Mouse (Mus musculus) thymus, adult 2 months (tissue): Measurements from ENCODE around the gene Zbed6. TPM values are rescaled to one million over a fixed set of nuclear protein-coding genes. Genes with fewer than 3 reads are reported as not detected.

ENCODE experiments used
- DNase-seq: peaks from one replicate; pipeline ENCODE4 v3.0.0; 2021
- H3K27ac ChIP-seq: fragments of 200-500 bp; 2 replicates; pipeline ENCODE4 v1.5.1; 2012; ENCODE audit warnings: low read length, control low read depth; ENCODE audit not compliant: control insufficient read depth, insufficient read depth
- H3K27me3 ChIP-seq: fragments of 200-500 bp; 2 replicates; pipeline ENCODE4 v1.6.1; 2012; ENCODE audit warnings: mild to moderate bottlenecking, low read length, moderate library complexity, mixed read lengths; ENCODE audit not compliant: control insufficient read depth, insufficient read depth
- H3K36me3 ChIP-seq: fragments of 200-500 bp; 2 replicates; pipeline ENCODE4 v1.6.1; 2012; ENCODE audit warnings: mild to moderate bottlenecking, low read length, moderate library complexity; ENCODE audit not compliant: control insufficient read depth, insufficient read depth
- H3K4me1 ChIP-seq: fragments of 200-500 bp; replicated peaks from 2 replicates; pipeline ENCODE4 v1.6.1; 2012; ENCODE audit warnings: low read length; ENCODE audit not compliant: control insufficient read depth, insufficient read depth
- H3K4me3 ChIP-seq: fragments of 200-500 bp; 2 replicates; pipeline ENCODE4 v1.5.1; 2012; ENCODE audit warnings: mild to moderate bottlenecking, low read length, control low read depth, moderate library complexity; ENCODE audit not compliant: control insufficient read depth, insufficient read depth
- CTCF ChIP-seq: fragments of 200-500 bp; IDR thresholded peaks from 2 replicates; pipeline ENCODE4 v1.5.1; 2012; ENCODE audit warnings: mild to moderate bottlenecking, control low read depth, low read length, moderate library complexity, borderline replicate concordance; ENCODE audit not compliant: control insufficient read depth, poor library complexity, insufficient read depth; ENCODE audit errors: extremely low read depth
- POLR2A ChIP-seq: fragments of 200-500 bp; IDR thresholded peaks from 2 replicates; pipeline ENCODE4 v1.6.1; 2012; ENCODE audit warnings: mild to moderate bottlenecking, low read length, control low read depth, moderate library complexity; ENCODE audit not compliant: control insufficient read depth, poor library complexity, insufficient read depth; ENCODE audit errors: extremely low read depth
- WGBS: fragments of 180-500 bp; shearing (Covaris S2); methylation state at CpG from one replicate; pipeline ENCODE4 v1.1.7; 2018; 5-methylcytosine and 5-hydroxymethylcytosine counted together
- polyA plus RNA-seq: library from polyadenylated mRNA; depleted of rRNA; stranded (reverse); fragments of >200 nt; gene quantifications from 2 replicates; pipeline ENCODE4 v1.2.3, GENCODE M21; 2012

Zbed6 gene
- polyA plus RNA-seq, 1 experiment = 5.3 TPM

DNA sequence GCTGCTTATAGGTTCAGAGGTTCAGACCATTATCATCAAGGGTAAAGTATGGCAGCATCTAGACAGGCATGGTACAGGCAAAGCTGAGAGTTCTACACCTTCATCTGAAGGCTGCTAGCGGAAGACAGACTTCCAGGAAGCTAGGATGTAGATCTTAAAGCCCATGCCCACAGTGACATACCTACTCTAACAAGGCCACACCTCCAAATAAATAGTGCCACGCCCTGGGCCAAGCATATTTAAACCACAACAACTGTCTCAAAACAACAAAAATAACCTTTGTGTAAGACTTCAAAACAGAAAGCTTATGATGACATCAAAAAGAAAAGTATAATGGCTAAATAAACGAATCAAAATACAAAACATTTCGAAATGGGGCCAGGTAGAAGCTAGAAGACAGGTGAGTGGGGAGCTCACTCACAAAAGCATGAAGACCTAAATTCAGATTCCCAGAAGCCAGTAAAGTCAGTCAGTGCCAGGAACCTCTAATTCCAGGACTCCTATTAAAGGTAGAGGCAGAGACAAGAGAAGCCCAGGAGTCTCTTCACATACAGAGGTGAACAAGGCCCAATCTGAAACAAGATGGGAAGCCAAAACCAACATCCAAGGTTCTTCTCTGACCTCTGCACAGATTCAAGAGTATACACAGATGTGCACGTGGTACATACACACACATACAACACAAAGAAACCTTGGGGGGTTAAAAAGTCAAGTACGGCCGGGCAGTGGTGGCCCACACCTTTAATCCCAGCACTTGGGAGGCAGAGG is 10.2 kb downstream of the Zbed6 start:
- DNase-seq = no peak
- peaks cover 26% of the 10 kb centered on the region for H3K36me3 ChIP-seq
- 95% methylated on average over 7 of the region's 7 CpGs for WGBS

DNA sequence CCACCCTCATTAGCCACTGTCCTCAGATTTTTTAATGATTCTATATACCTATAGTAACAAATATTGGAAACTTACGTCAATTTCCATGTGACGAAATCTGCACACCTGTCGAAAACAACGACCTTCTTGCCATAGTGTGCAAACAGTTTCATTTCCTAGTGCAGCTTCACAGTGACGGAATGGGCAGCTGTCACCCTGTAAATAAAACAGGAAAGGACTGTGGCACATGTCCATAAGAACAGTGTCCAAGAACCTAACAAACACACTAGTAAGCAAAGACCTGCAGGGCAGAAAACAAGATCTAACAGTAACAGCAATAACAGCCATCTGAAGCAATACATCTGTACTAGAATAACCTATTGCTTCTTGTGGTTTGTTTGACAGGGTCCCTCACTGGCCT is 15.0 kb downstream of the Zbed6 start:
- Histone ChIP-seq H3K4me1 (no peaks in the 10 kb centered on the region), H3K27me3 (no peaks in the 10 kb centered on the region), H3K27ac (no peak overlapping the region), H3K36me3 (peaks cover 68% of the 10 kb centered on the region), H3K4me3 (no peak overlapping the region)
- TF ChIP-seq CTCF = no peak
- no peak for TF ChIP-seq POLR2A
- 96% methylated on average over 5 of the region's 5 CpGs for WGBS
- no peak for DNase-seq

More for the DNA sequence above, 10.2 kb downstream of the Zbed6 start:
- H3K4me1 ChIP-seq = no peaks in the 10 kb centered on the region
- no peak overlapping the region for H3K4me3 ChIP-seq
- no peak overlapping the region for H3K27ac ChIP-seq
- H3K27me3 ChIP-seq = no peaks in the 10 kb centered on the region
- no peak for TF ChIP-seq POLR2A
- TF ChIP-seq CTCF = no peak

DNA sequence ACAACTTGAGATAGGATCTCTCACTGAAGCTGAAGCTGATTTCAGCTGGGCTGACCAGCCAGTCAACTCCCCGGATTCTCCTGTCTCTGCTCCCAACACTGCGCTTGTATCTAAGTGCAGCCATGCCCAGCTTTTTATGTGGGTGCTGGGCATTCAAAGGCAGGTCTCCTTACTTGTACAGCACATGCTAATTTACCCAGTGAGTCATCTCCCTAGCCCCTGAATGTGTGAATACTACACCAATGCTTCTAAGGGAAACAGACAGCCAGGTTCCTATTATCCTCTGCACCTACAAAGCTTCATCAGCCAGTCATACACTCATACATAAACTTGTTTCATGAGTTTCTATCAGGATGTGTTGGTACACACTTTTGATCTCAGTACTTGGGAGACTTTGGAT is 19.5 kb downstream of the Zbed6 start:
- TF ChIP-seq POLR2A = no peak
- no peak for TF ChIP-seq CTCF
- H3K4me3 ChIP-seq = no peak overlapping the region
- WGBS = 95% methylated on average over 2 of the region's 2 CpGs
- H3K4me1 ChIP-seq = no peaks in the 10 kb centered on the region
- no peak overlapping the region for H3K27ac ChIP-seq
- H3K27me3 ChIP-seq = no peaks in the 10 kb centered on the region
- H3K36me3 ChIP-seq = peaks cover 98% of the 10 kb centered on the region
- no peak for DNase-seq

DNA sequence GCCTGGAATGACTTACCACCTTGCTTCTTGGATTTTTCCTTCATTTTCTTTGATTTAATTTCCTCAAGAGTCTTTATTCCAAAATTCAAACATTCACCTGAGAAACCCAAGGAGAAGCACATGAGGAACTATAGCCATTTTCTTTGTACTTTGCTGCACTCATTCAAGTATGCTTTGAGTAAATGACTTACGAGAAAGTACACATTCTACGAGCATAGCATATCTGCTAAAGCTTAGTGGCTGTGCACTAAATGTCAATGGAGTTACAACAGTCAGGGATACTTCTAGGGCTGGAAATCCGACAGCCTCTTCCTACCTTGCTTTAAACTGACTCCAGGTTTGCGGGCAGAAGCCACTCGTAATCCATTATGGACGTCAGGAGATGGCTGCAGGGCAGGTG is 22.2 kb downstream of the Zbed6 start:
- DNase-seq = no peak
- H3K36me3 ChIP-seq = peaks cover 97% of the 10 kb centered on the region

DNA sequence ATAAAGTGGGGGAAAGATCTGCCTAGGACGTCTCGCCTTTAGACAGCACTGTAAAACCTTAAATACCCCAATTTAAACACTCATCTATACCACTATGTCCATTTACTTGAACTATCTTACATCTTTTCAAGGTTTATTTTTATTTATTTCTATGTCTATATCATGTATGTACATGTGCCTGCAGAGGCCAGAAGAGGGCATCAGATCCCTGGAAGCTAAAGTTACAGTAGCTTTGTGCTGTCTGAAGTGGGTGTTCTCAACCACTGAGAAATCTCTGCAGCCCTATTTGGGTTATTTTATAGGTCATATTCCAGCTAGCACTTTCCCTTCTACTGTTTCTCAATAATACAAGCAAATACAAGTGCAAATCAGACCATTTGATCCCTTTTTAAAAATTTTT is 28.5 kb downstream of the Zbed6 start:
- no peak for DNase-seq
- over 99% methylated on average over 2 of the region's 2 CpGs for WGBS
- H3K27me3 ChIP-seq = no peaks in the 10 kb centered on the region
- H3K4me3 ChIP-seq = no peak overlapping the region
- no peaks in the 10 kb centered on the region for H3K4me1 ChIP-seq
- no peak overlapping the region for H3K27ac ChIP-seq
- H3K36me3 ChIP-seq = peaks cover 77% of the 10 kb centered on the region
- TF ChIP-seq CTCF (no peak), POLR2A (no peak)

More for the DNA sequence above, 22.2 kb downstream of the Zbed6 start:
- Histone ChIP-seq H3K27me3 (no peaks in the 10 kb centered on the region), H3K4me1 (no peaks in the 10 kb centered on the region), H3K4me3 (no peak overlapping the region), H3K27ac (no peak overlapping the region)
- 95% methylated on average over 6 of the region's 6 CpGs for WGBS
- TF ChIP-seq POLR2A (no peak), CTCF (no peak)

DNA sequence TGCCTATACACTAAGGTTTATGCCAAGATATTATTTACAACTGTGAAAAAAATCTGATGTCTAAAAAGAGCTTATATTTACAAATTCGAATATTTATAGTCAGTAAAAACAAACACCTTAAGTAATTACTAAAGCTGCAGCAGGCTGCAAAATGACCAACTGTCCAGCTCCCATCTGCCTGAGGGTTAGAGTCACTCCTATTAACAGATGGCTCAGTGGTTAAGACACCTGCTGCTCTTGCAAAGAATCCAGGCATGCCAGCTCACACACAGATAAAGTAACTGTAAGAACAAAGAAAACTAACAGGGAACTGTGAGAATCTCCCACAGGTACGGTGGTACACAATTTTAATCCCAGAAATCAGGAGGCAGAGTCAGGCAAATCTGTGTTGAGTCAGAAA is 35.6 kb downstream of the Zbed6 start:
- no peak overlapping the region for H3K27ac ChIP-seq
- no peaks in the 10 kb centered on the region for H3K4me1 ChIP-seq
- DNase-seq = no peak
- peaks cover 72% of the 10 kb centered on the region for H3K36me3 ChIP-seq
- no peak overlapping the region for H3K4me3 ChIP-seq
- TF ChIP-seq POLR2A (no peak), CTCF (no peak)
- WGBS = 93% methylated on average over 2 of the region's 2 CpGs
- no peaks in the 10 kb centered on the region for H3K27me3 ChIP-seq
